Mouse (Mus musculus): ENCODE data around the gene Csnk1e. TPM values are rescaled to one million over a fixed set of nuclear protein-coding genes. Genes with fewer than 3 reads are reported as not detected.

The Csnk1e gene
- polyA plus RNA-seq, 1 experiment = 62.7 TPM

GRCm38 (mm10) chr15:79414513-79414912 is 40.9 kb downstream of the Csnk1e start:
- H3K4me1 ChIP-seq (ENCODE audit: control insufficient read depth, insufficient read depth, low read length) = 0 out of 2 replicates have a peak, but pooled peaks cover 3% of the 10 kb centered on the region
- no peak for TF ChIP-seq POLR2A (IDR thresholded peaks at IDR 0.05; ENCODE audit: low read depth, low read length)
- TF ChIP-seq CTCF (IDR thresholded peaks at IDR 0.05; ENCODE audit: borderline replicate concordance, insufficient read depth, low read length) = no peak

DNA sequence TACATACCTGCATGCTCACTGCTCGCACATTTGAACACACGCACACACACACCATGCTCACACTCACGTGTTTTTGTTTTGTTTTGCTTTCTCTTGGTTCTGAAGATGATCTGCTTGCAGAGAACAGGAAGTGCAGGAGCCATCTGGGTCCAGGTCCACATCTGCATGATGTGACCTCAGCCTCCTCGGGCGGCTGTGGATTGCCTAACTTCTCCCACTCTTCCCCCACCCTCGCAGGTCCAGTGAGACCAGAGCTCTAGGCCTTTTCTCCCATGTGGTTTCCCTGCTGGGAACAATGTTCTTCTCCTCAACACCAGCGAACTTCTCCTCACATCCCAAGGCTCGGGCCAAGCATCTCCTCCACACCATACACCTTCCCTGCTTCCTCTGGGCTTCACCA is 41.6 kb downstream of the Csnk1e start:
- H3K27ac ChIP-seq (ENCODE audit: insufficient read depth, low read length) = no peak overlapping the region
- no peak for TF ChIP-seq POLR2A (IDR thresholded peaks at IDR 0.05; ENCODE audit: low read depth, low read length)
- TF ChIP-seq CTCF (IDR thresholded peaks at IDR 0.05; ENCODE audit: borderline replicate concordance, insufficient read depth, low read length) = no peak
- no peak overlapping the region for H3K4me3 ChIP-seq (ENCODE audit: insufficient read depth, low read length)
- peaks cover 9% of the 10 kb centered on the region; the same call in 1 of the 2 replicates for H3K4me1 ChIP-seq (ENCODE audit: control insufficient read depth, insufficient read depth, low read length)

More at GRCm38 (mm10) chr15:79414513-79414912, 40.9 kb downstream of the Csnk1e start:
- Histone ChIP-seq H3K4me3 (ENCODE audit: insufficient read depth, low read length) (no peak overlapping the region), H3K27ac (ENCODE audit: insufficient read depth, low read length) (no peak overlapping the region)

DNA sequence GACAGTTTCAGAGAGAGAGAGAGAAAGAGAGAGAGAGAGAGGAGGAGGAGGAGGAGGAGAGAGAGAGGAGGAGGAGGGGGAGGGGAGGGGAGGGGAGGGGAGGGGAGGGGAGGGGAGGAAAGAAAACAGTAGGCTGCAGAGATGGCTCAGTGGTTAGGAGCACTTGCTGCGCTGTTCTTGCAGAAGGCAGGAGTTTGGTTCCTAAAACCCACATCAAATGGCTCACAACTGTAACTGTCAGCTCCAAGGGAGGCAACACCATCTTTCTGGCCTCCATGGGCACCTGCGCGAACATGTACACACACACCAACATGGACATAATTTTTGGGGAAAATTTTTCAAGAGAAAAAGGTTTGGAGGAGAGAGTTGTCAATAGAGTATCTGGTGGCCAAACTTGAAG is 42.2 kb downstream of the Csnk1e start:
- TF ChIP-seq CTCF (IDR thresholded peaks at IDR 0.05; ENCODE audit: borderline replicate concordance, insufficient read depth, low read length) = no peak
- H3K27ac ChIP-seq (ENCODE audit: insufficient read depth, low read length) = no peak overlapping the region
- H3K4me1 ChIP-seq (ENCODE audit: control insufficient read depth, insufficient read depth, low read length) = peaks cover 14% of the 10 kb centered on the region; the same call in 1 of the 2 replicates
- no peak overlapping the region for H3K4me3 ChIP-seq (ENCODE audit: insufficient read depth, low read length)

DNA sequence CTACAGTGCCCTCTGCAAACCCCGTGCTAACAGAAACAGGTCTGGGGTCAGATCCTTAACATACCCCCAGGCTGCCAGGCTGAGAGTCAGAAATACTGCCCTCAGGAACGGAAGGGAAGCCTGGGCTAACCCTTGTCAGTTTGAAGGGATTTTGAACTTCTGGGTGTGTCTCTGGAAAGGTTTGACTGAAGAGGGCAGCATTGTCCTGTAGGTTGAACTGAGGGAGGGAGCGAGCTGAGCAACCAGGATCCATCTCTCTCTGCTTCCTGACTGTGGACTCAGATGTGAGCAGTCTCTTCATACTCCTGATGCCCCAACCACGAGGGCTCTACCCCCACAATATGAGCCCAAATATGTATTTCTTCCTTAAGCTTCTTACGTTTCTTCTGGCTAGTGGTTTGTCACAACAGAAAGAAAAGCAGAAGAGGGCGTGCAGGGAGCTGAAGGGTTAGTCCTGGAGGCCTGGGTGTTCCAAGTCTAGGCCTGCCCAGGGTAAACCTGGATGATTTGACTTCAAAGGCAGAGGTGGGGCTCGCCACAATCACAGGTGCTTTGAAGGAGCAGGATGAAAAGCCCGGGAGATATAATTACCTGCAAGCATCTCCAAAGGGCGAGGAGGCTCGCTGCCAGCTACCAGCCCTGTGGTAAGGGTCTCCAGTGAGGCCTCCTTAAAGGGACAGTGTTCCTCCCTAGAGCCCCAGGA is 43.9 kb downstream of the Csnk1e start:
- Histone ChIP-seq H3K4me1 (ENCODE audit: control insufficient read depth, insufficient read depth, low read length) (peaks cover 14% of the 10 kb centered on the region; the same call in 1 of the 2 replicates), H3K27ac (ENCODE audit: insufficient read depth, low read length) (no peak overlapping the region), H3K4me3 (ENCODE audit: insufficient read depth, low read length) (no peak overlapping the region)
- TF ChIP-seq CTCF (IDR thresholded peaks at IDR 0.05; ENCODE audit: borderline replicate concordance, insufficient read depth, low read length) (no peak), POLR2A (IDR thresholded peaks at IDR 0.05; ENCODE audit: low read depth, low read length) (no peak)

- TF ChIP-seq POLR2A (IDR thresholded peaks at IDR 0.05; ENCODE audit: low read depth, low read length) (peak; percentile 42; the same call in 1 of the 2 replicates), CTCF (IDR thresholded peaks at IDR 0.05; ENCODE audit: borderline replicate concordance, insufficient read depth, low read length) (no peak)
- Histone ChIP-seq H3K27ac (ENCODE audit: insufficient read depth, low read length) (no peak overlapping the region), H3K4me3 (ENCODE audit: insufficient read depth, low read length) (no peak overlapping the region)
Measured at GRCm38 (mm10) chr15:79409077-79409573, 46.2 kb downstream of the Csnk1e start.

GRCm38 (mm10) chr15:79406564-79406963 is 48.8 kb downstream of the Csnk1e start:
- peaks cover 16% of the 10 kb centered on the region for H3K4me1 ChIP-seq (ENCODE audit: control insufficient read depth, insufficient read depth, low read length)
- TF ChIP-seq POLR2A (IDR thresholded peaks at IDR 0.05; ENCODE audit: low read depth, low read length) = no peak
- no peak for TF ChIP-seq CTCF (IDR thresholded peaks at IDR 0.05; ENCODE audit: borderline replicate concordance, insufficient read depth, low read length)
- H3K27ac ChIP-seq (ENCODE audit: insufficient read depth, low read length) = no peak overlapping the region
- H3K4me3 ChIP-seq (ENCODE audit: insufficient read depth, low read length) = no peak overlapping the region

More at GRCm38 (mm10) chr15:79409077-79409573, 46.2 kb downstream of the Csnk1e start:
- peaks cover 11% of the 10 kb centered on the region; the same call in 1 of the 2 replicates for H3K4me1 ChIP-seq (ENCODE audit: control insufficient read depth, insufficient read depth, low read length)

DNA sequence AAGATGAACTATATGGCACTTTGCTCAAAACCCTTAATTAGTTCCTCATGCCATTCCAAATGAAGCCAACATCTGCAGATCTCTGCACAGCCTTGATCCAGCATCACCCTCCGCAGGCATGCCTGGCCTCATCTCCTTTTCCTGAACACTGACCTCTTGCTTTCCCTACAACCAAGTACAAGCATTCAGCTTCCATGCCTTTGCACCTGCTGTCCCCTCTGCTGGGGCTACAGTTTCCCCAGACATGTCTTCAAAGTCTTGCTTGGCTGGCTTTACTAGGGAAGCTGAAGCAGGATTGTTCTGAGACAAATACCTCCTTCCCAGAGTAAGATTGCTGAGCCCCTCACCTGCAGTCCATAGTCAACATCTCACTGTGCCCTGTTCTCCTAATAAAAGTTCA is 51.1 kb downstream of the Csnk1e start:
- Histone ChIP-seq H3K4me1 (ENCODE audit: control insufficient read depth, insufficient read depth, low read length) (peaks cover 30% of the 10 kb centered on the region), H3K4me3 (ENCODE audit: insufficient read depth, low read length) (no peak overlapping the region), H3K27ac (ENCODE audit: insufficient read depth, low read length) (no peak overlapping the region)
- TF ChIP-seq POLR2A (IDR thresholded peaks at IDR 0.05; ENCODE audit: low read depth, low read length) = no peak
- no peak for TF ChIP-seq CTCF (IDR thresholded peaks at IDR 0.05; ENCODE audit: borderline replicate concordance, insufficient read depth, low read length)

DNA sequence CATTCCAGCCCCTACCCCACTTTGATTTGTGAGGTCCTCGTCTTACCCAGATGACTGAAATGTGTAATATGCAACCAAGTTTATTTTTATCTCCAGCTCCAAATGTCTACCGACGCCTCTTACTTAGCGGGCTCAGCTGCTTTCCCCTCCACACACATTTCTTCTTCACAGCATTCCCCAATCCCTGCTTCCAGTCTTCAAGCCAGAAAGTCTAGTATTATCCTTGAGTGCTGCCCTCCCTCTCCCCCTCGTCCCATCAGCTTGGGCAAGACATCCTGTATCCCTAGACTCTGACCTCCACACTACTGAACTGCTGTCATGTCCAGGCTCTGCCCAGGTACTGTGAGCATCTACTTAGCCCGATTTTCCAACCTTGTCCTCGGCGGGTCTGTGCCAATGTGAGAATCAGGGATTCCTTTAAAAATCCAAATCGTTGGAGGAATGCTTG is 51.6 kb downstream of the Csnk1e start:
- peak overlapping the region; percentile 32 for H3K27ac ChIP-seq (ENCODE audit: insufficient read depth, low read length)
- peak overlapping the region; percentile 93 for H3K4me3 ChIP-seq (ENCODE audit: insufficient read depth, low read length)
- H3K4me1 ChIP-seq (ENCODE audit: control insufficient read depth, insufficient read depth, low read length) = peaks cover 27% of the 10 kb centered on the region
- no peak for TF ChIP-seq POLR2A (IDR thresholded peaks at IDR 0.05; ENCODE audit: low read depth, low read length)
- TF ChIP-seq CTCF (IDR thresholded peaks at IDR 0.05; ENCODE audit: borderline replicate concordance, insufficient read depth, low read length) = no peak

DNA sequence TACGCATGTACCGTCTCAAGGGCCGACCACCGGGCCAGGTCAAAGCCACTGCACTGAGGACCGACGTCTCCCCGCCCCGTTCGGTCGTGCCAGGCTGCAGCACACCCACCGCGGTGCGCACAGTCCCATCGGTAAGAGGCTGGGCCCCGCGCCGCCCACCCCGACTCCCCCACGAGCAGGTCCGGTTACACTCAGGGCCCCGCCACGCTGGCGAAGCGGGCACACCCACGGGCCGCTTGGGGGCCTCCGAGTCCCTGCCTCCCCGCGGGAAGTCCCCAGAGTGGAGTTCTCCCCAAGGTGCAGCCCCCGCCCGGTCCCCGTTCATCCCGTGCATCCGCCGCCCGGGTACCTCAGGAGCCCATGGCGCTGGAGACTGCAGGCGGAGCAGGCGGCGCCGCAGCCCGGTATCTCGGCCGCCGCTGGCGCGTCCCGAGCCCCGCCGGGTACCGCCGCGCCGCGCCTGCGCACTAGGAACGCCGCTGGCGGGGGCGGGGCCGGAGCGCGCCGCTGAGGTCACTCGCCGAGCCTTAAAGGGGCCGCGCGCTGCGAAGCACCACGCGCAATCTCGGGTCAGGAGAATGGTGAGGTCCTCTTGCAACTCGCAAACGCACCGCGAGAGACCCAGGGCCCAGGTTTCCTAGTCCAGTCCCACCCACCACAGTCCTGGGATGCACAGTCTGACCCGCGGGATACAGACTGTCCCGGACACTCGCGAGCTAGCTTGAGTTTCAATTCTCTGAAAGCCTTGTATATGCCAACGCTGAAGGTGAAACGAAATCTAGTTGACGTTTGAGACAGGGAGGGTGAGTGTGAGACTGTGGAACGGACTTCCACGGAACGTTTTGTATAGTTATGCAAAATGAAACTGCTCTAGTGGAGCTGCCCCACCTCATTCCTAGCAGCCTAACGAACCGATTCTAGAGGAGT is 52.3 kb downstream of the Csnk1e start, which contains the start of gene Tmem184b:
Tmem184b (minus strand) TSS at position 734 of the 927 bp plus-strand sequence.
- Histone ChIP-seq H3K27ac (ENCODE audit: insufficient read depth, low read length) (peak within 1 kb of the TSS; percentile 40), H3K4me3 (ENCODE audit: insufficient read depth, low read length) (peak within 1 kb of the TSS; percentile 95), H3K4me1 (ENCODE audit: control insufficient read depth, insufficient read depth, low read length) (peaks cover 22% of the 10 kb centered on the region)
- peak; percentile 57 for TF ChIP-seq POLR2A (IDR thresholded peaks at IDR 0.05; ENCODE audit: low read depth, low read length)
- TF ChIP-seq CTCF (IDR thresholded peaks at IDR 0.05; ENCODE audit: borderline replicate concordance, insufficient read depth, low read length) = no peak

Measured in embryonic fibroblast, embryonic 13.5 days (primary cell).